Mouse (Mus musculus): Measurements from ENCODE around the gene Gm3409.
"Not testable (repeated sequence)": the region's sequence is repeated elsewhere in the genome, so short reads cannot be mapped to it uniquely, and the experiment has no call there.

Gene Gm3409

GRCm38 (mm10) chr5:146537347-146537746 lies at the start of gene Gm3409:
Gene Gm3409 (plus strand): TSS chr5:146537647.
- DNase-seq = not testable (repeated sequence)

GRCm38 (mm10) chr5:146488959-146489358 lies 48.5 kb upstream of the Gm3409 start:
- not testable (repeated sequence) for DNase-seq

- DNase-seq = not testable (repeated sequence)
Measured at GRCm38 (mm10) chr5:146491063-146491462, 46.4 kb upstream of the Gm3409 start, which contains the start of gene Gm6370. Gene Gm6370 (plus strand): TSS chr5:146491363.

- DNase-seq = not testable (repeated sequence)
Measured at GRCm38 (mm10) chr5:146502099-146502498, 35.3 kb upstream of the Gm3409 start, which contains the start of gene 4930449I24Rik. Gene 4930449I24Rik (plus strand): TSS chr5:146502399.

GRCm38 (mm10) chr5:146513823-146514222 lies 23.6 kb upstream of the Gm3409 start, which contains the start of gene Gm3402:
Gene Gm3402 (plus strand): TSS chr5:146514123.
- not testable (repeated sequence) for DNase-seq

- not testable (repeated sequence) for DNase-seq
Measured at GRCm38 (mm10) chr5:146525501-146525900, 11.9 kb upstream of the Gm3409 start, which contains the start of gene Gm3404. Gene Gm3404 (plus strand): TSS chr5:146525801.

GRCm38 (mm10) chr5:146555836-146556235 lies 18.4 kb downstream of the Gm3409 start, which contains the start of gene Gm3415:
Gene Gm3415 (plus strand): TSS chr5:146556136.
- not testable (repeated sequence) for DNase-seq

- DNase-seq = no peak
Measured at GRCm38 (mm10) chr5:146564259-146564658, 26.8 kb downstream of the Gm3409 start.

GRCm38 (mm10) chr5:146567054-146567453 lies 29.6 kb downstream of the Gm3409 start:
- DNase-seq = peak; percentile 25

- not testable (repeated sequence) for DNase-seq
Measured at GRCm38 (mm10) chr5:146570179-146570578, 32.7 kb downstream of the Gm3409 start.

- peak; percentile 77 for DNase-seq
Measured at GRCm38 (mm10) chr5:146571830-146572734, 34.6 kb downstream of the Gm3409 start.

GRCm38 (mm10) chr5:146572735-146573042 lies 35.2 kb downstream of the Gm3409 start:
- peak; percentile 11 for DNase-seq

GRCm38 (mm10) chr5:146576668-146577067 lies 39.2 kb downstream of the Gm3409 start:
- DNase-seq = no peak

- peak; percentile 38 for DNase-seq
Measured at GRCm38 (mm10) chr5:146584156-146584477, 46.7 kb downstream of the Gm3409 start.

- DNase-seq = peak; percentile 70
Measured at GRCm38 (mm10) chr5:146584478-146585306, 47.2 kb downstream of the Gm3409 start, which contains the start of gene Gpr12. Gene Gpr12 (minus strand): TSS chr5:146585239.

GRCm38 (mm10) chr5:146585307-146585651 lies 47.8 kb downstream of the Gm3409 start:
- DNase-seq = no peak

- no peak for DNase-seq
Measured at GRCm38 (mm10) chr5:146586357-146587070, 49.1 kb downstream of the Gm3409 start.
